Mouse (Mus musculus) NIH3T3 (cell line): ENCODE data around the gene Skp2.
A peak's percentile ranks its signal among the peaks of the same experiment; 100 is the strongest.

ENCODE experiments used
- DNase-seq: peaks from one replicate; pipeline ENCODE4 v3.0.0-alpha.2; 2012; ENCODE audit warnings: low read depth

The Skp2 gene

GRCm38 (mm10) chr15:9155325-9155724 is at the start of gene Skp2:
Gene Skp2 (minus strand): TSS chr15:9155425.
- DNase-seq = no peak

DNA sequence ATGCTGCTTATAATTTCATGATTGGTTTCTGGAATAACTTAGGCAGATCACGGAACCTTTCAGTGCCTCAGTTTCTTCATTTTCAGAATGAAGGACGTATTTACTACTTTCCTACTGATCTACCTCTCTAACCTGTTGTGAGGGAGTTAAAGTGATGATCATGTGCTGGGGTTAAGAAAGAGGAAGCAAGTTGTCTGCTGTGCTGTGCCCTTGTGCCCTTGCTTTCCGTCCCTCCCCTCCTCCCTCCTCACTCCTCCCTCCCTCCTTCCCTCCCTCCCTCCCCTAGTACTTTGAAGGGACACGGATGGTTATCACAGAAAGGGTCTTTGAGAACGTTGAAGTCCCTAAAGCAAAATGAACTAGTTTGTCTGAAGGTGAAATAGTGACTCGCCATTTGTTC is 43.2 kb upstream of the Skp2 start:
- DNase-seq = no peak

DNA sequence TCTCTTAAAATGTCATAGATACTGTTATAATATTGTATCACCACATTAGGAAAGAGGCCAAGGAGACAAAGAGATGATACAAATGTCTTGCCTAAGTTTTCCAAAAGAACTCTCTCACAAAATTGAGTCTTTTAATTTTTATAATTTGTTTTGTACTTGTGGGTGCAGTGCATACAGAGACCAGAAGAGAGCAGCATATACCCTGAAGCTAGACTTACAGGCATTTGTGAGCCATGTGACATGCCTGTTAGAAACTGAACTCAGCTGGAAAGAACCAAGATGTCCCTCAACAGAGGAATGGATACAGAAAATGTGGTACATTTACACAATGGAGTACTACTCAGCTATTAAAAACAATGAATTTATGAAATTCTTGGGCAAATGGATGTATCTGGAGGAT is 37.5 kb upstream of the Skp2 start:
- peak; percentile 26 for DNase-seq

GRCm38 (mm10) chr15:9189796-9190195 is 34.6 kb upstream of the Skp2 start:
- peak; percentile 5 for DNase-seq

DNA sequence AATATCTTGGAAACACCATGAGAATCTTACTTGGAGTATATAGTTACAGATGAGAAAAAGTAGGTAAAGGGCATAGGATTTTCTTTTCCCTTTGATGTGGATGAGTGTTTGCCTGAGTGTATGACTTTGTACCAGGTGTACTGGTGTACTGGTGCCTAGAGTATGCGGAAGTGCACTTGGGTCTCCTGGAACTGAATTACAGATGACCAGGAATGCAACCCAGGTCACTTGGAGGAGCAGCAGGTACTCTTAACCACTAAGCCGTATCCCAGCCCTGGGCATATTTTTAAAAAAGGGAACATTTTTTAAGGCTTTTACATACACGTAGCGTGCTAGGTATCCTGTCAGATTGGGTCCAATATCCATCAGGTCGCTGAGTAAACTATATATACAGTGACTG is 28.8 kb upstream of the Skp2 start:
- DNase-seq = no peak

DNA sequence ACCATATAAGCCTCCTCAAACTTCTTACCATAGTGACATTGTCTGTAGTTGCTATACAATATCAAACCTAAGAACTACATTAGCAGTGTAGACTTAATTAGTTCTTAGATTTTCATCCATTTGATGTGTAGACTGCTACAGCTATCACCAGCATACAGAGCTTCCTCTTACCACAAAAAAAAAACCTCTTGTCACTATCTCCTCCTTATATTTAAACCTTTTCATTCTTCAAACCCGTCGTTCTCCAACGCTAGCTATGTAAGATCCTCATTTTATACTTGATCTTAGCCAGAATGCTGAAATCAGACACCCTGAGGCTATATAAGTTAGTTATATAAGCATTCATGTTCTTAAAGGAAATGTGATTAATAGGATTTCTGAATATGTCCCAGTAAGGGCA is 21.8 kb upstream of the Skp2 start:
- DNase-seq = no peak

DNA sequence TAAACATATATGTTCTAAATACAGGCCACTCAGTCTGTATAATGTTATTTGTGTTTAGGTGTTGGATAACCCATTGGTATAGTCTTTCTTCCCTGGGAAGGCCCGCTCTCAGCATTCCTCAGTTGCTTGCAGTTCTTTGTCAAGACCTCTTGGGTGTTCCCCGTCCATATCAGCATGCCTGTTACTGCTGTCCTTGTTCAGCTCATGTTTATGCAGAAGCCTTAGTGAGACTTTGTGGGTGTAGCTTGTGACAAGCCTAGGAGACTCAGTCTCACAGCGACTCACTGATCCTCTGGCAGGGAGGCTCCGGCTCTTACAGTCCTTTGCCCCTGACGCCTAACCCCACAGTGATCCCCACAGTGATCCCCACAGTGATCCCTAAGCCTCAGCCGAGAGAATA is 8.9 kb upstream of the Skp2 start:
- DNase-seq = no peak

DNA sequence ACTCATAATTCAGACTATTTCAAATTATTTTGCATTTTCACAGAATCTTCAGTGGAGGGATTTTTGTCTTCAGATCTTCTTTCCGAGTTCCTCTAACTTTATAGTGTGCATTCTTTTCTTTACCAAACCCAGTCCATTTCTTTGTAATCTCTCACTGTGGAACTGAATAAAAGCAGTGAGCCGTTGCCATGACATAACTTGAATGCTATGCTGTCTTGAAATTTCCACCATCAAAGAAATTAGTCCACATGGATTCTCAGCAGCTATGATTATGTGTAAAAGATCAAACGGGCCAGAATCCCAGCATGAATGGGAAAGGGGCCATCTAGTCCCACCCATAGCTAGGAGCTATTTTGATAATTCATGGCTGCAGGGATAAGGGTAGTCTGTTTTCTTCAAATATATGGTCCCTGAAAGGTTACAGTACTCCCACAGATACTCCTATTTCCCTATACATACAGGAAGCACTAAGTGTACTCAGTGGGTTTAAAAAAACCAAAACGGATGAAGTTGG is 7.4 kb upstream of the Skp2 start:
- DNase-seq = no peak

- peak; percentile 45 for DNase-seq
Observed at GRCm38 (mm10) chr15:9140684-9141171, 14.5 kb downstream of the Skp2 start.

- DNase-seq = peak; percentile 98
Observed at GRCm38 (mm10) chr15:9140252-9140680, 15.0 kb downstream of the Skp2 start, which contains the start of gene Lmbrd2. Gene Lmbrd2 (plus strand): TSS chr15:9140550.

DNA sequence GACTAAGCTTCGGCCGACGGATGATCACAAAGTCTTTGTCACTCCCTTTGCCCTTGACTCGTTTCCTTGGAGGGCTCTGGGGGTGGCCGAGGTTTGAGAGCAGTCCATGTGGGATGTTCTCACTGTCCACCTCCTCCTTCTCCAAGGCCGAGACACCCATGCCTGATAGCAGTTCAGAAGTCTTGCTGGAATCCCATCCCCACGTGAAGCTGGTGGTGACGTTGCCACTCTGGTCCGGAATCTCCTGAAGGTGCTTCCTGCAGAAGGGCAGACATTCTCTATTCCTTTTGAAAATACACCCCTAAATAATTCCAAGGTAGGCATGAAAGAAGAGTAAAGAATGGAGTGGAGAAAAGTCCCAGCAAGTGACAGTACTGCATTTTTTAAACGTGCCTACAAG is 15.8 kb downstream of the Skp2 start:
- peak; percentile 30 for DNase-seq

DNA sequence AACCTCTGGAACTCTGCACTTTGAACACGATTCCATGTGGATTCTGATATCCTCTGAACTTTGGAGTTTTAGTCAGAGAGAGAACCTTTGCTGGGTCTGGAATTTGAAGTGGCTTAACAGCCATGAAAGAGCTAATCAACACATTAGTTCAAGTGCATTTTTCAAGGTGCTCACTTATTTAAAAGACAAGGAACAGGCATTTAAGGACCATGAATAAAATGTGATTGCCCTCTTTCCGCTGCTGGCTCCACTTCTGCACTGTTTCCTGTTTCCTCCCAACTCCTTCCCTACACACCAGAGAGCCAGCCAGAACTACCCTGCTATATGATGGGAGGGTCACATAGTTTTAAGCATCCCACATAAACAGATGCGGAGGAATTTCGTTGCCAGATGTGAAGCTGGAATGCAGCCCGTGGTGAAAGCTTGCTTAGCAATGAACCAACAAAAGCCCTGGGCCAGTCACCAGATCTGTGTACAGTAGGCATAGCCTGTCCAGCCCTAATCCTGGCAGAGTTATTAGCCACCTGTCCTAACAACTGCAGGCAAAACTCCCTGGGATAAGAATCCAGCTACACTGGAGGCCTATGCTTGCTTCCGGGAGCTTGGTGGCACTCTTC is 20.2 kb downstream of the Skp2 start:
- DNase-seq = peak; percentile 82

DNA sequence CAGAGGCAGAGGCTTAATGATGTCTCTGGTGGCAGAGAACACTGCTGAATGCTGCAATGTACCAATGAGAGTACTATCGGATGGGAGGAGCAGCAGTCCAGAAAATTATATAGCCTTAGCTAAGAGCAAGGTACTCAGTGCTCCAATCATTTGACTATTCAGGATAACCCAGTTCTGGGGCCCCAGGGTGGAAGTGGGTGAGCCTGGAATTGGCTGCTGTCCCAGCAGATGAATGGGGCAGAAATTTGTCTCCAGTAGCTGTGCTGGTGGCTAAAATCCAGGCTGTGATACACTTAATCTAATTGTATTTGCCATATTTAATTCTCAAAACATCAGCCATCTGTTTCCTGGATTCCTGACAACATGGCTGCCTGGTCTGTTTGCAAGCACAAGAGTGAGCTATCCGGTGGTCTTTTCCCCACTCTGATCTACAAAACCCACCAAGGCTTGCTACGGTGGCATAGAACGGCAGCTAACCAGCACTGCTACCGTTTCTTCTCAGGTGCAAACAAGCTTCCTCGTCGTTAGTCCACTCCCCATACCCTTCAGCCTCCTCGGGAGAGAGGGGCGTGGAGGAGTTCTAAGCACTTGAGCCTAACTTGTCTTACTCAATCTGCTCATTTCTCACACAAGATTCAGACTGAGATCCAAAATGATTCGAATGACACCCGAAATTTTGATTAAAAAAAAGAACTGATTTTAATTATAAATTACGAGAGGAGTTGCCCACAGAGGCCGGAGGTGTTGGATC is 22.4 kb downstream of the Skp2 start:
- DNase-seq = no peak

DNA sequence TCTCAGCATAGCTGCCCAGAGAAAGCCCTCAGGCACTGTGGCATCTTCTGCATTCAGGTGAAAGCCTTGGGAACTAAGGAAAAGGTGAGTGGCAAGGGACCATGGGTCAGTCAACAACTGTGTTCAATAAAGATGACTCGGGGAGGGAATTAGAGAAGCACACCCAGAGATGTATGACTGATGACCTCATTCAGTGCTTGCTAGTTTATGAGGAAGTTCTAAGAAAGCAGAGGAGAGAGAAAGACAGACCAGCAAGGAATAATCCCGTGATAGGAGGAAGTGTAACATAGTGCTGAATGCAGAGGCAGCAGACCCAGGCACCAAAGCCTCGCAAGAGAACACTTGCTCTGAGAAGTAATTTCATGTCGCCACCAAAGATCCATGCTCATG is 23.7 kb downstream of the Skp2 start:
- no peak for DNase-seq

GRCm38 (mm10) chr15:9130772-9131498 is 24.3 kb downstream of the Skp2 start:
- no peak for DNase-seq

DNA sequence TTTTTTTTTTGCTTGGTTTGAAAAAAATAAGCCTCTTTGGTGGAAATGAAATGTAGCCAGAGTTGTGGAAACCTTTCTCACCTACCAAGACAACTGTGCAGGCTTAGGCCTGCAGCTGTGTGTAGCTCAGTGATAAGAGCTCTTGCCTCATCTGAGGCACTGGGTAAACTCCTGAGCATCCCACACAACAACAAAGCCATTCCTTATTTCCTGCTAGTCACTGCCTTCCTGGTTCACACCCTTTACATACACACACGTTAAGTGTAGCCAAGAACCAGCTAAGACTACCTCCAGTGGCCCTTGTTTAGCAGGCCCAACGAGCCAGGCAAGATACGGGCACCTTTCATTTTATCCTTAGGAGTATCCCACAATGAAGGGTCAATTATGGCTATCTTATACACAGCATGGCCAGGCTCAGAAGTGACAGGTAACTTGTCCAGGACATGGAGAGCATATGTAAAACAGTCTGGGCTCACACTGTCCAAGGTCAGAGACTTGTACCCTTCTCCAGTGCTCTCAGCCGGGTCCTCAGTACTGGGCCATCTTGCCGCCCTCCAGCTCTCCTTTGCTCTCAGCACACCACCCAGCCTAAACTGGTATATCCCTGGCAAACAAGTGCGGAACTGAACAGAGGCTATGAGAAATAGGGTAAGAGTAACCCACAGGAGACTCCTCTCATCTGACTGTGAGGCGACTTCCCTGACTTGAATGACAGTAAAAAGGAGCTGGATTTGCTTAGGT is 28.0 kb downstream of the Skp2 start:
- DNase-seq = no peak

DNA sequence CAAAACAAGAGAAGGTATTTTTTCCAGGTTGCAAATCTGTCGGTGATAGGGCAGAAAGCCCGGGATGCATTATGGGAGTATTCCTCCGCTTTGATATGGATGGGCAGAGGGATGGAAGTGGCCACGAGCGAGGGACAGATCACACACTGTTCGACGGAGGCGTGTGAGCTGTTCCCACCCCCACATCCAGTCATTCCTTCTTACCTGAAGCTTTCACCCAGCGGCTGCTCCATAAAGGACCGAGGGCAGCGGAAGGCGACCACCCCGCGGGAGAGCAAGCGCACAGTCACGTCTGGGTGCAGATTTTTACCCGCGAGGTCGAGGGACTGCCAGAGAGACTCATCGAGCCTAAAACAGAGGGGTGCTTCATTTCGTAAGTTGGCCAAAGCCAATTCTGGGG is 30.4 kb downstream of the Skp2 start:
- no peak for DNase-seq

- no peak for DNase-seq
Observed at GRCm38 (mm10) chr15:9122989-9123388, 32.2 kb downstream of the Skp2 start.

DNA sequence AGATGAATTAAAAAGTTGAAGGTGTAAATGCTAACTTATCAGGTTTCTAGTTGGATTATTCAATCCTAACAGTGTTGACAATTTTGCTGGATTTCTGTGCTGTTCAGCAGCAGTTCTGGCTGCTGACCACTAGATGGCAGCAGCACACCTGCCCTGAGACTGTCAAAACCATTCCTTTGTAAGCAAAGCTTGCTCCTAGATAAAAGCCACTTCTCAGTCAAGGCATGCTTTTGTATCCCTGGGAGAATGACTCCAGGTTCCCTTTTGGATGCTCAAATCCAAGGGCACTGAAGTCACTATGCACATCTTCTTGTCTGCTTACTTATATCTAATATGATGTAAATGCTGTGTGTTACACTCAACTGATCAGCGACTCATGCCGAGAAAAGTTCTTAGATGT is 35.1 kb downstream of the Skp2 start:
- peak; percentile 82 for DNase-seq

GRCm38 (mm10) chr15:9118852-9119251 is 36.4 kb downstream of the Skp2 start:
- no peak for DNase-seq

DNA sequence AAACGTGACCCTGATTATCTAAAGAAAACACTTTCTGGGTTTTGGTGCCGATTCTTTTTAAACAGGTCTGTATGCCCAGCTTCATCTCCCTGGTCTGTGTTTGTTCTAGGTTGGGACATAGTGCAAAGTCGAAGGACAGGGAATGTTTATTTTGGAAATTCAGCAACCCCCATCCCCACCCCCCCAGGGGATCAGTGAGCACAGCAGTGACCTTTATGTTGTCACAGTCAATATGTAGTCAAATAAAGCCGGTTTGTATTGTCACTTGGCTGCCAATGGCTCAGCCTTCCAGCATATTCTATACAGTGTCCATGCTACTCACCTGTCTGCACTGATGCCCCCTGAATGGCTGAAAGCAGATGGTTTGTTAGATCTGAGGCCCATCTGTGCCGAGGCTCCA is 40.6 kb downstream of the Skp2 start:
- no peak for DNase-seq

- no peak for DNase-seq
Observed at GRCm38 (mm10) chr15:9114131-9114530, 41.1 kb downstream of the Skp2 start.
